Comparison of ENCODE assay signal across 32 mouse cellular contexts in the genomic region with DNA sequence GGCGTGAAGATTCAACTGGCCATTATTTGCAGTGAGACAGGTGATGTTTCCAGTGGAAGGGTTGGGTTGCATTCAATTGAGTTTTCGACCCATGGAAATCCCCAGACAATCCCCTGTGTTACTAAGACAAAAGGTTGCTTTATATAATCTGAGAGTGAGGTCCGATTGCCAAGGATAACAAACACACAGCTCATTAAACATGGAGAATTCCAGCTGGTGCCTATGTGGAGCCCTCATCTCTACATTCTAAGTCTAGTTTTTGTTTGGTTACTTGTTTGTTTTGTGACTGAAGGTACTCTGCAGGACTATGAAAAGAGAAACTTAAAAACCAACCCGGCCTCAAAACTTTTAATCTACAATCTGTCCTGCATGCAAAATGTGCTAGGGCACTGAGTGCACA.
"Had no signal": no experiment of that assay in that cellular context is flagged by ENCODE, and none has a peak within 500 bp of the region (broad histone marks: within the 10 kb centered on the region; RNA-seq: fewer than 3 reads in every experiment).

No protein-coding gene starts in this region.

- H3K27ac ChIP-seq: heart, embryonic 10.5 days; heart, embryonic 13.5 days; heart, embryonic 15.5 days; hindbrain, embryonic 10.5 days; hindbrain, embryonic 12.5 days; hindbrain, embryonic 13.5 days; hindbrain, embryonic 14.5 days; hindbrain, embryonic 15.5 days; hindbrain, postnatal 0 days; intestine, embryonic 15.5 days; layer of hippocampus, adult 2 months; left cerebral cortex, adult 2 months had no signal

- H3K9ac ChIP-seq: heart, embryonic 12.5 days; heart, embryonic 13.5 days; heart, embryonic 15.5 days; hindbrain, embryonic 12.5 days; hindbrain, embryonic 13.5 days; hindbrain, embryonic 14.5 days; hindbrain, embryonic 15.5 days; intestine, embryonic 15.5 days had no signal

- H3K4me3 ChIP-seq: heart, embryonic 10.5 days; heart, embryonic 12.5 days; heart, embryonic 13.5 days; heart, embryonic 15.5 days; hindbrain, embryonic 10.5 days; hindbrain, embryonic 12.5 days; hindbrain, embryonic 13.5 days; hindbrain, embryonic 15.5 days; intestine, embryonic 15.5 days; layer of hippocampus, adult 2 months; left cerebral cortex, adult 2 months had no signal

- DNase-seq: heart, postnatal 10 days; heart, postnatal 14 days; heart, postnatal 36 days; heart, postnatal 4 days; kidney, adult 11 months; kidney, adult 8-10 months; kidney, adult 9 months; kidney, postnatal 10 days; kidney, postnatal 14 days; kidney, postnatal 25 days; kidney, postnatal 36 days; kidney, postnatal 4 days; layer of hippocampus, adult 9-11 months; layer of hippocampus, postnatal 36 days had no signal

- ATAC-seq: hindbrain, embryonic 16.5 days; hindbrain, postnatal 0 days; inflammation-experienced regulatory T-cells, adult 6 months; intestine, embryonic 15.5 days; intestine, embryonic 16.5 days; intestine, postnatal 0 days had no signal

- H3K9me3 ChIP-seq: heart, embryonic 10.5 days; heart, embryonic 12.5 days; heart, embryonic 13.5 days; heart, embryonic 15.5 days; hindbrain, embryonic 10.5 days; hindbrain, embryonic 12.5 days; hindbrain, embryonic 13.5 days; hindbrain, embryonic 15.5 days; intestine, embryonic 15.5 days had no signal

- H3K27me3 ChIP-seq: heart, embryonic 12.5 days; heart, embryonic 13.5 days; heart, embryonic 15.5 days; hindbrain, embryonic 12.5 days; hindbrain, embryonic 13.5 days; hindbrain, embryonic 15.5 days; intestine, embryonic 15.5 days had no signal

- H3K36me3 ChIP-seq: heart, embryonic 10.5 days; heart, embryonic 12.5 days; heart, embryonic 13.5 days; heart, embryonic 15.5 days; hindbrain, embryonic 10.5 days; hindbrain, embryonic 12.5 days; hindbrain, embryonic 13.5 days; hindbrain, embryonic 15.5 days; intestine, embryonic 15.5 days had no signal

- H3K4me1 ChIP-seq: heart, embryonic 10.5 days; heart, embryonic 12.5 days; heart, embryonic 13.5 days; heart, embryonic 15.5 days; hindbrain, embryonic 10.5 days; hindbrain, embryonic 12.5 days; hindbrain, embryonic 13.5 days; hindbrain, embryonic 15.5 days; intestine, embryonic 15.5 days had no signal

- H3K4me2 ChIP-seq: heart, embryonic 11.5 days; heart, embryonic 12.5 days; heart, embryonic 13.5 days; heart, embryonic 15.5 days; hindbrain, embryonic 12.5 days; hindbrain, embryonic 13.5 days; hindbrain, embryonic 14.5 days; hindbrain, embryonic 15.5 days; intestine, embryonic 15.5 days had no signal
